Mouse (Mus musculus) liver, embryonic 11.5 days (tissue): ENCODE data around the gene Adamts14. TPM values are rescaled to one million over a fixed set of nuclear protein-coding genes. Genes with fewer than 3 reads are reported as not detected.

Experiments
- ATAC-seq: fragments of 200-750 bp; cut with Nextera tagmentation; replicated peaks from 2 replicates; pipeline ENCODE4 v1.8.0; 2017; ENCODE audit warnings: moderate number of reproducible peaks, mild to moderate bottlenecking, moderate TSS enrichment, moderate library complexity; ENCODE audit not compliant: low FRiP score
- DNase-seq: peaks from one replicate; pipeline ENCODE4 v3.0.0-alpha.2; 2017; ENCODE audit warnings: low spot score
- H3K27ac ChIP-seq: fragments of 300-500 bp; sonication (generic); 2 replicates; pipeline ENCODE4 v1.5.1; 2014; ENCODE audit warnings: mild to moderate bottlenecking, low read depth, low read length, control low read depth
- H3K27me3 ChIP-seq: fragments of 300-500 bp; sonication (generic); replicated peaks from 2 replicates; pipeline ENCODE4 v1.6.1; 2014; ENCODE audit warnings: low read length, mixed read lengths; ENCODE audit not compliant: control insufficient read depth, insufficient read depth
- H3K36me3 ChIP-seq: fragments of 300-500 bp; sonication (generic); 2 replicates; pipeline ENCODE4 v1.6.1; 2014; ENCODE audit warnings: mild to moderate bottlenecking, low read length, moderate library complexity, mixed read lengths; ENCODE audit not compliant: control insufficient read depth, insufficient read depth
- H3K4me1 ChIP-seq: fragments of 300-500 bp; sonication (generic); replicated peaks from 2 replicates; pipeline ENCODE4 v1.6.1; 2014; ENCODE audit warnings: low read length, mixed read lengths; ENCODE audit not compliant: control insufficient read depth, insufficient read depth
- H3K4me2 ChIP-seq: fragments of 300-500 bp; sonication (generic); 2 replicates; pipeline ENCODE4 v1.6.1; 2014; ENCODE audit warnings: mild to moderate bottlenecking, control low read depth, moderate library complexity
- H3K4me3 ChIP-seq: fragments of 300-500 bp; sonication (generic); 2 replicates; pipeline ENCODE4 v1.5.1; 2014; ENCODE audit warnings: low read depth, low read length, control low read depth
- H3K9ac ChIP-seq: fragments of 300-500 bp; sonication (generic); 2 replicates; pipeline ENCODE4 v1.6.1; 2014; ENCODE audit warnings: low read depth, low read length, control low read depth
- H3K9me3 ChIP-seq: fragments of 300-500 bp; sonication (generic); 2 replicates; pipeline ENCODE4 v1.6.1; 2016; ENCODE audit warnings: low read length, inconsistent platforms, mixed read lengths; ENCODE audit not compliant: control insufficient read depth
- WGBS: fragments of 180-500 bp; shearing (Covaris S2); extraction: QIAGEN DNeasy Blood & Tissue Kit; methylation state at CpG from one replicate; pipeline ENCODE4 v1.1.7; 2014; 5-methylcytosine and 5-hydroxymethylcytosine counted together
- polyA plus RNA-seq: library from polyadenylated mRNA; unstranded; fragments of >200 nt; fragmentation: Nextera tagmentation; extraction: Ambion mirVana; gene quantifications from 2 replicates; pipeline ENCODE4 v1.2.1, GENCODE M21; 2014

Gene Adamts14
- polyA plus RNA-seq, 1 experiment from 2014 or later = 0.92 TPM

- H3K4me2 ChIP-seq = no peak overlapping the region
- no peak overlapping the region for H3K9ac ChIP-seq
- ATAC-seq (no peak), DNase-seq (no peak)
- H3K4me1 ChIP-seq = no peaks in the 10 kb centered on the region
- 45% methylated on average over 13 of the region's 13 CpGs for WGBS
- no peaks in the 10 kb centered on the region for H3K36me3 ChIP-seq
- H3K9me3 ChIP-seq = no peaks in the 10 kb centered on the region
- H3K27ac ChIP-seq = no peak overlapping the region
- no peak overlapping the region for H3K4me3 ChIP-seq
- H3K27me3 ChIP-seq = peaks cover 15% of the 10 kb centered on the region; the same call in 1 of the 2 replicates
These were observed 98.4 kb downstream of the Adamts14 start for GRCm38 (mm10) chr10:61174711-61175441.

- Histone ChIP-seq H3K9me3 (no peaks in the 10 kb centered on the region), H3K4me3 (no peak overlapping the region), H3K27ac (no peak overlapping the region), H3K36me3 (no peaks in the 10 kb centered on the region), H3K27me3 (peaks cover 15% of the 10 kb centered on the region), H3K4me1 (no peaks in the 10 kb centered on the region), H3K4me2 (no peak overlapping the region), H3K9ac (no peak overlapping the region)
- no peak for ATAC-seq
- 61% methylated on average over 4 of the region's 4 CpGs for WGBS
- DNase-seq = no peak
These were observed 100.7 kb downstream of the Adamts14 start for GRCm38 (mm10) chr10:61172496-61172895.

GRCm38 (mm10) chr10:61171654-61172053, 101.6 kb downstream of the Adamts14 start, which contains the start of gene Tbata:
Gene Tbata (plus strand): TSS chr10:61171954.
- 53% methylated on average over 3 of the region's 3 CpGs for WGBS
- H3K27ac ChIP-seq = no peak within 1 kb of the TSS
- peaks cover 13% of the 10 kb centered on the region for H3K27me3 ChIP-seq
- ATAC-seq (no peak), DNase-seq (no peak)
- no peak within 1 kb of the TSS for H3K9ac ChIP-seq
- H3K4me1 ChIP-seq = no peaks in the 10 kb centered on the region
- no peaks in the 10 kb centered on the region for H3K9me3 ChIP-seq
- no peak within 1 kb of the TSS for H3K4me3 ChIP-seq
- H3K4me2 ChIP-seq = no peak within 1 kb of the TSS
- H3K36me3 ChIP-seq = no peaks in the 10 kb centered on the region

GRCm38 (mm10) chr10:61168393-61168792, 104.8 kb downstream of the Adamts14 start:
- 63% methylated on average over 2 of the region's 2 CpGs for WGBS

GRCm38 (mm10) chr10:61167333-61168096, 105.7 kb downstream of the Adamts14 start:
- Histone ChIP-seq H3K27ac (no peak overlapping the region), H3K36me3 (no peaks in the 10 kb centered on the region), H3K9me3 (no peaks in the 10 kb centered on the region), H3K4me1 (no peaks in the 10 kb centered on the region), H3K4me3 (no peak overlapping the region), H3K27me3 (peaks cover 3% of the 10 kb centered on the region; the same call in 1 of the 2 replicates), H3K9ac (no peak overlapping the region), H3K4me2 (no peak overlapping the region)
- DNase-seq (no peak), ATAC-seq (no peak)
- 61% methylated on average over 9 of the region's 9 CpGs for WGBS

More at GRCm38 (mm10) chr10:61168393-61168792, 104.8 kb downstream of the Adamts14 start:
- H3K9me3 ChIP-seq = no peaks in the 10 kb centered on the region
- peaks cover 3% of the 10 kb centered on the region; the same call in 1 of the 2 replicates for H3K27me3 ChIP-seq
- H3K36me3 ChIP-seq = no peaks in the 10 kb centered on the region
- no peak overlapping the region for H3K4me2 ChIP-seq
- no peak overlapping the region for H3K9ac ChIP-seq
- no peaks in the 10 kb centered on the region for H3K4me1 ChIP-seq
- DNase-seq = no peak
- no peak overlapping the region for H3K27ac ChIP-seq
- ATAC-seq = no peak
- no peak overlapping the region for H3K4me3 ChIP-seq

- Histone ChIP-seq H3K27me3 (no peaks in the 10 kb centered on the region), H3K27ac (no peak overlapping the region), H3K36me3 (no peaks in the 10 kb centered on the region), H3K4me1 (no peaks in the 10 kb centered on the region), H3K9ac (no peak overlapping the region), H3K4me2 (no peak overlapping the region), H3K4me3 (no peak overlapping the region), H3K9me3 (no peaks in the 10 kb centered on the region)
- DNase-seq (no peak), ATAC-seq (no peak)
- 76% methylated on average over 3 of the region's 3 CpGs for WGBS
These were observed 110.9 kb downstream of the Adamts14 start for GRCm38 (mm10) chr10:61162366-61162765.

- Histone ChIP-seq H3K9ac (no peak overlapping the region), H3K4me2 (no peak overlapping the region), H3K4me1 (no peaks in the 10 kb centered on the region), H3K4me3 (no peak overlapping the region), H3K27me3 (no peaks in the 10 kb centered on the region), H3K27ac (no peak overlapping the region), H3K9me3 (no peaks in the 10 kb centered on the region), H3K36me3 (no peaks in the 10 kb centered on the region)
- no peak for DNase-seq
- 77% methylated on average over 4 of the region's 4 CpGs for WGBS
- ATAC-seq = no peak
These were observed 112.6 kb downstream of the Adamts14 start for GRCm38 (mm10) chr10:61160671-61161070.

- H3K36me3 ChIP-seq = no peaks in the 10 kb centered on the region
- ATAC-seq (no peak), DNase-seq (no peak)
- no peak overlapping the region for H3K4me2 ChIP-seq
- 74% methylated on average over 7 of the region's 7 CpGs for WGBS
- no peaks in the 10 kb centered on the region for H3K27me3 ChIP-seq
- H3K4me3 ChIP-seq = no peak overlapping the region
- H3K9me3 ChIP-seq = no peaks in the 10 kb centered on the region
- H3K4me1 ChIP-seq = no peaks in the 10 kb centered on the region; the same call in 1 of the 2 replicates
- H3K27ac ChIP-seq = no peak overlapping the region
- no peak overlapping the region for H3K9ac ChIP-seq
These were observed 113.1 kb downstream of the Adamts14 start for GRCm38 (mm10) chr10:61160089-61160488.
